Mouse (Mus musculus): Measurements from ENCODE around the gene Rnf166. TPM values are rescaled to one million over a fixed set of nuclear protein-coding genes. Genes with fewer than 3 reads are reported as not detected.

Rnf166 gene
- polyA plus RNA-seq, 1 experiment from 2014 or later, result 30.4 TPM

DNA sequence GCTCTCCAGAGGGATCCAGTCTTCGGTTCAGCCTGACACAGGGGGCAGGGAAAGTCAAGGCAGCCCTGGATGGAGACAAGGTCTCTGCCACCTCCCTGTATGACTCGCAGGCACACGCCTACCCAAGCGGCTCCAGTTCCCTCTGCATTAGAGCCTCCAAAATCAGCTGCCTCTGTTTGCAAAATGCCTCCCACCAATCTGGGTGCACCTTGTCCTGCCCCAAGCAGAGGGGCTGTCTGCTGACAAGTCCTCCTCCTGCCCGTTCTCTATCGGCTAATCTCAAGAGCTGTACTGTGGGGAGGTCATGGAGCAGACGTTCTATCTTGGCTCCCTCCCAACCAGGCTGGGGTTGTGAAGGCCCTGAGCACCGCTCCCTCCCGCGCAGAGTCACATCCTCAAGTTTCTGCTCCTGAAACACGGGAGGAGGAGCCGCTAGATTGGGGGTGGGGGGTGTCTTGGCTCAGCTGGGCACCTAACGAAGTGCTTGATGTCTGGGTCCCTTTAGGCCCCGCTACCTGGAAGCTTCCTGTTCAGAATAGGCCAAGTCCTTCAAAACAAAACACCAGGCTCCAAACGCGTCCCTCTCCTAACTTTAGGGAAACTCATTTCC lies 808 bp downstream of the Rnf166 start:
- no peaks in the 10 kb centered on the region for H3K27me3 ChIP-seq (replicated peaks; ENCODE audit: control insufficient read depth, insufficient read depth, low read length)
- peak overlapping the region; percentile 85 for H3K4me2 ChIP-seq (ENCODE audit: low read depth, low read length)
- H3K4me1 ChIP-seq (ENCODE audit: control insufficient read depth, insufficient read depth, low read length), result peaks cover 18% of the 10 kb centered on the region
- H3K9me3 ChIP-seq (ENCODE audit: control insufficient read depth, low read length), result no peaks in the 10 kb centered on the region
- peak overlapping the region; percentile 68 for H3K27ac ChIP-seq (ENCODE audit: low read length)
- peaks cover 11% of the 10 kb centered on the region for H3K36me3 ChIP-seq (ENCODE audit: control insufficient read depth, insufficient read depth, low read length)
- WGBS, result 7% methylated on average over 16 of the region's 16 CpGs
- ATAC-seq, result peak; percentile 8; the same call in 1 of the 2 replicates
- H3K4me3 ChIP-seq (ENCODE audit: low read length), result peak overlapping the region; percentile 98
- H3K9ac ChIP-seq (ENCODE audit: low read depth, low read length), result peak overlapping the region; percentile 94

DNA sequence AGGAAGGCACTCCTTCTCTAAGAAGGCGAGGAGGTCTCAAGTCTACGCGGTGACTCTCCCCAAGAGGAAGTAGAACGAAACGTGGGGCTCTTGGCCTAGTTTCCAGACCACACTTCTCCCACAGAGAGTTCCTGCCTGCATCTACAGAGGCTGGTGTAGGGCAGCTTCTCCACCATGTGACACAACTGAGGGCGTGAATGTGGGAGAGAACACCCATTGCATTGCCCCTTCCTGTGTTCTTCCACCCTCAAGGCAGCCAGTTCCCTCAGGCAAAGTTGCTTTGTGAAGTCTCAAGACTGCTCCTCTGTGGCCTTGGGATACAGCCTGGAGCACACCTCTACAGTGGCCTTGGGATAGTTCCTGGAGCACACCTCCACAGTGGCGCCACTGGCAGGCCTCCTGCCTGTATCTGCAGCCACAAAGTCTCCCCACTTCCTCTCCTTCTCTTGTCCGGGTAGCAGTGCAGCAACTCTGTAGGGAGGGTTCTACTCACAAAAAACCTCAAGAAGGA lies 1.9 kb downstream of the Rnf166 start:
- no peak overlapping the region; the same call in 1 of the 2 replicates for H3K27ac ChIP-seq (ENCODE audit: low read length)

DNA sequence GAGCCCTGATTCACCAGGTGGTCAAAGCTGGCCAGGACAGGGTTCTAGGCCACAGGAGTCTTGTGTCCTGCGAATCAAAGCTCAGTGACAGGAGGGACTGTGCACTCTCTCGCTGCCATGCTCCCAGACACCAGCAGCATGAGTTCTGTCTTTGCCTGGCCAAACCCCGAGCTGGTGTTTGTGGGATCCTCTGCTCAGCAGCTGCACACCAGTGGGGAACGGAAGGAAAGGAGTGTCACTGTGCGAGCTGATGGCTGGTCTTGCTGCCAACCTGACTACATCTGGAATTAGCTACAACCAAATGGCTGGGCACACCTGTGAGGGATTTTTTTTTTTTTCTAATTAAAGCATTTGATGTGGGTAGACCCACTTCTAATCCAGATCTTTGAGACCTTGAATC lies 5.2 kb downstream of the Rnf166 start:
- Histone ChIP-seq H3K27ac (ENCODE audit: low read length) (no peak overlapping the region), H3K9me3 (ENCODE audit: control insufficient read depth, low read length) (no peaks in the 10 kb centered on the region), H3K4me3 (ENCODE audit: low read length) (no peak overlapping the region), H3K4me2 (ENCODE audit: low read depth, low read length) (no peak overlapping the region), H3K27me3 (replicated peaks; ENCODE audit: control insufficient read depth, insufficient read depth, low read length) (no peaks in the 10 kb centered on the region), H3K36me3 (ENCODE audit: control insufficient read depth, insufficient read depth, low read length) (peaks cover 9% of the 10 kb centered on the region; the same call in 1 of the 2 replicates), H3K4me1 (ENCODE audit: control insufficient read depth, insufficient read depth, low read length) (peaks cover 9% of the 10 kb centered on the region), H3K9ac (ENCODE audit: low read depth, low read length) (no peak overlapping the region)
- no peak for ATAC-seq
- 80% methylated on average over 5 of the region's 5 CpGs for WGBS

More for the DNA sequence above, 1.9 kb downstream of the Rnf166 start:
- Histone ChIP-seq H3K36me3 (ENCODE audit: control insufficient read depth, insufficient read depth, low read length) (peaks cover 2% of the 10 kb centered on the region; the same call in 1 of the 2 replicates), H3K4me1 (ENCODE audit: control insufficient read depth, insufficient read depth, low read length) (peaks cover 18% of the 10 kb centered on the region), H3K4me2 (ENCODE audit: low read depth, low read length) (no peak overlapping the region), H3K27me3 (replicated peaks; ENCODE audit: control insufficient read depth, insufficient read depth, low read length) (no peaks in the 10 kb centered on the region), H3K9me3 (ENCODE audit: control insufficient read depth, low read length) (no peaks in the 10 kb centered on the region), H3K4me3 (ENCODE audit: low read length) (no peak overlapping the region), H3K9ac (ENCODE audit: low read depth, low read length) (no peak overlapping the region)
- ATAC-seq, result no peak
- 84% methylated on average over 8 of the region's 8 CpGs for WGBS

DNA sequence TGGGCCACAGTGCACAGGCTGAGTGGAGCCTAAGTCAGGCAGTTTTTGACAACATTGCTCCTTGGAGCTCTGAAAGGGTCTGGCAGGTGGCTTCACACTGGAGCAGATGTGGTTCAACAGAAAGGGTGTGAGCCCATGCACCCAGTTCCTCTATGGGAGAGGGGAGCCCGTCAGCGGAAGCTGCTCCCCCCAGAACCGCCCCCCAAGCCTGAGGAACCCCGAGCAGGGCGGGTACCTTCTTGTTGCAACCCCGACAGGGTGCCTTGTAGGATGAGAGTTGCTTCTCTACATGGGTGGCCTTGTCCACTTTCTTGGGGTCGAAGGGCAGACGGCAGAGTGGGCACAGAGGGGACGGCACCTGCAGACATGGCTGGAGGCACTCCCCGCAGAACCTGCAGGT lies 5.9 kb downstream of the Rnf166 start:
- 88% methylated on average over 10 of the region's 10 CpGs for WGBS
- no peak for ATAC-seq
- Histone ChIP-seq H3K9ac (ENCODE audit: low read depth, low read length) (no peak overlapping the region), H3K4me1 (ENCODE audit: control insufficient read depth, insufficient read depth, low read length) (peaks cover 7% of the 10 kb centered on the region), H3K36me3 (ENCODE audit: control insufficient read depth, insufficient read depth, low read length) (peaks cover 11% of the 10 kb centered on the region), H3K4me3 (ENCODE audit: low read length) (no peak overlapping the region), H3K27ac (ENCODE audit: low read length) (no peak overlapping the region), H3K27me3 (replicated peaks; ENCODE audit: control insufficient read depth, insufficient read depth, low read length) (no peaks in the 10 kb centered on the region), H3K9me3 (ENCODE audit: control insufficient read depth, low read length) (no peaks in the 10 kb centered on the region), H3K4me2 (ENCODE audit: low read depth, low read length) (no peak overlapping the region)

DNA sequence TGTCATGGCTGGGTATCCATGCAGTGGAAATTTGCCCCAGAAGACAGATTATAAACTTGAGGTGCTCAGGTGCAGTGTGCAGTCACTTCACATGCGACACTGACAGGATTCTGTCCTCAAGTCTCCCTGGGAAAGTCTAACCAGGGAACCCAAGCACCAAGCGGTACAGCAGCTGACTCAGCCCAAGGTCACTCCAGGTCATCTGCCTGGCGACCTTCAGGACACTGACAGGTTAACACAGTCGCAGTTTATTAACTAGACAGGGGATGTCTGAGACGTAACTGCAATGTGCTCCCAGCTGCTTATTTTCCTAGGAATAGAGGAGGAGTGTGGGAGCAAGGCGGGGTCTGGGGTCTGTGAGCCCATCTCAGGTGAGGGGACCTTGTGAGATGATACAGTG lies 6.5 kb downstream of the Rnf166 start:
- no peaks in the 10 kb centered on the region for H3K27me3 ChIP-seq (replicated peaks; ENCODE audit: control insufficient read depth, insufficient read depth, low read length)
- peaks cover 11% of the 10 kb centered on the region for H3K36me3 ChIP-seq (ENCODE audit: control insufficient read depth, insufficient read depth, low read length)
- H3K9me3 ChIP-seq (ENCODE audit: control insufficient read depth, low read length), result no peaks in the 10 kb centered on the region
- H3K4me1 ChIP-seq (ENCODE audit: control insufficient read depth, insufficient read depth, low read length), result peaks cover 1% of the 10 kb centered on the region
- H3K9ac ChIP-seq (ENCODE audit: low read depth, low read length), result no peak overlapping the region
- H3K4me3 ChIP-seq (ENCODE audit: low read length), result no peak overlapping the region
- WGBS, result 71% methylated on average over 6 of the region's 6 CpGs
- no peak overlapping the region for H3K27ac ChIP-seq (ENCODE audit: low read length)
- no peak for ATAC-seq
- no peak overlapping the region for H3K4me2 ChIP-seq (ENCODE audit: low read depth, low read length)

DNA sequence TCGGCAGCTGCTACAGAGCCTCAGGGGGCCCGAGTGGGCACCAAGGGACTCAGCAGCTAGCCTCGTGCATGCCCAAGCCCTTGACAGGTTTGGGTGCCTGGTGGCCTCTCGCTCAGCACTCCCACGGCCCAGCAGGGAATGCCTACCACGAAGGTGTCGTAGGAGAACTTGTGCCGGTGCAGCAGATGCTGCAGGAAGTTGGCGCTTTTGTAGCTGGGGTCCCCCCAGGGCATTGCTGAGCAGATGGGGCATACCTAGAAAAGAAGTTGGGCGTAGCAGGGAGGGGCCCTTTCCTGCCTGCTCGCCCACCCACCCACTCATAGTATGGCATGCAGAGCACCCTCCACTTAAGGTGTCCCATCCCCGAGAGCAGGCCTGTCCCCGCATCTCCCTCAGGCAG lies 8.0 kb downstream of the Rnf166 start:
- no peak overlapping the region for H3K4me2 ChIP-seq (ENCODE audit: low read depth, low read length)
- peaks cover 11% of the 10 kb centered on the region for H3K36me3 ChIP-seq (ENCODE audit: control insufficient read depth, insufficient read depth, low read length)
- no peak overlapping the region for H3K4me3 ChIP-seq (ENCODE audit: low read length)
- no peaks in the 10 kb centered on the region for H3K27me3 ChIP-seq (replicated peaks; ENCODE audit: control insufficient read depth, insufficient read depth, low read length)
- no peak overlapping the region for H3K9ac ChIP-seq (ENCODE audit: low read depth, low read length)
- ATAC-seq, result no peak
- no peaks in the 10 kb centered on the region for H3K9me3 ChIP-seq (ENCODE audit: control insufficient read depth, low read length)
- 86% methylated on average over 13 of the region's 13 CpGs for WGBS
- 0 out of 2 replicates have a peak, but pooled peaks cover 8% of the 10 kb centered on the region for H3K4me1 ChIP-seq (ENCODE audit: control insufficient read depth, insufficient read depth, low read length)
- no peak overlapping the region for H3K27ac ChIP-seq (ENCODE audit: low read length)

DNA sequence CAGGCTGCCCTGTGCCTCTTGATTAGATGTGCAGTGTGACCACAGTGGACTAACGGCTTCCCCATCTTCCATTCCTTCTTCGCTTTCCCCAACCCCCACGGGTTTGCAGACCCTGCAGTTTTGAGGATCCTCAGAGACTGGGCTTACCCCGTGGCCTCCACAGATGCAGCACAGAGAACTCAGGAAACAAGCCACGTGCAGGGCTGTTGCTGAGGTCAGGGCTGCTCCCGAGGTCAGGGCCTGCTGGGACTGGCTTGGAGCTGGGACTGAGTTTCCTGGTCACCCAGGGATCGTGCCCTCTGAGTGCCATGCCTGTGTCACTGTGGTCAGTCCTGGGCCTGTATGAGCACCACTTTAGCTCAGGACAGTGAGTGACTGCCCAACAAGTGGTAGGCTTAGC lies 10.9 kb downstream of the Rnf166 start:
- ATAC-seq, result no peak
- H3K9me3 ChIP-seq (ENCODE audit: control insufficient read depth, low read length), result no peaks in the 10 kb centered on the region
- no peak overlapping the region for H3K4me2 ChIP-seq (ENCODE audit: low read depth, low read length)
- H3K27me3 ChIP-seq (replicated peaks; ENCODE audit: control insufficient read depth, insufficient read depth, low read length), result peaks cover 5% of the 10 kb centered on the region; the same call in 1 of the 2 replicates
- H3K4me1 ChIP-seq (ENCODE audit: control insufficient read depth, insufficient read depth, low read length), result peaks cover 14% of the 10 kb centered on the region; the same call in 1 of the 2 replicates
- WGBS, result 67% methylated on average over 7 of the region's 7 CpGs
- H3K36me3 ChIP-seq (ENCODE audit: control insufficient read depth, insufficient read depth, low read length), result peaks cover 11% of the 10 kb centered on the region
- H3K9ac ChIP-seq (ENCODE audit: low read depth, low read length), result no peak overlapping the region
- no peak overlapping the region for H3K27ac ChIP-seq (ENCODE audit: low read length)
- H3K4me3 ChIP-seq (ENCODE audit: low read length), result no peak overlapping the region

DNA sequence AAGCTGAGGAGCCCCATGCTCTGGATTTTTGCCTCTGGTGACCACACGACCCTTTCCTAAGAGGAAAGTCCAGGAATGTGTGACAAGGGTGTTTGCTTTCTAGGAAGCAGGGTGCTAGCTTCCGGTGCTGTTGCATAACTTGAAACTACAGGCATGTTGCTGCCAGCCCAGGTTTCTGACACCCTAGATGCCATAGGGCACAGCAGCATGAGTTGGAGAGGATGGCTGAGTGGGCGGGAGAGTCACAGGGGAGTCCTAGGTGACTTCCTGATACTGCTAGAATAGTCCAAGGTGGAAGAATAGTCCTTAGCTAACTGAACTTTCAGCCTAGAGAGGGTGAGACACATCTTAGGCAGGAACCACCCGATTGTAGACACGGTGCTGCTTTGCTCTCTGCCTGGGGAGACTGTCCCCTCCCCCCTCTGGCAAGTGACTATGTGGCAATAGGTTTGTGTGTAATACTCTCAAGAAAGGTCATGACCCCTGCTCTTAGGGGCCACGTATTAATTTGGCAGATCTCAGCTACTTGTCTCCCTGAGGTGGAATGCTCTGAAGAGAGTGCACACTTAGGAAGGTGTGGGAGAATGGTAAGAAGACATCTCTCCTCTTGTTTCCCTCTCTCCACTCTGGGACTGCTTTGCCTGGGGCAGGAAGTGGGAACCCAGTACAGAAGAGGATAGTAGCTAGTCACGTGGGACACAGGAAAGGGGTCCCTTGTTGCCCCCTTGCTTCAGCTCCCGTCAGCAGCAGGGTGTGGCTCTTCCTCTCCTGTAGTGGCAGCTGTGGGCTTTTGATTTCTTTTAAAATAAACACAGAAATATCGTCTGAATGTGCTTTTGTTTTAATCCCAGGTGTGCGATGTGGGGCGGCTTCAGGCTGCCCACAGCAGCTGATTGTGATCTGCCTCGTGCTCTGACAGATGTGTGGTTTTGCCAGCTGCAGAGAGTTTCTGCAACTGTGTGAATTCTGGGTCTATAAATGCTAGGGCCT lies 11.9 kb downstream of the Rnf166 start:
- WGBS, result 44% methylated on average over 12 of the region's 12 CpGs
- H3K9me3 ChIP-seq (ENCODE audit: control insufficient read depth, low read length), result no peaks in the 10 kb centered on the region

DNA sequence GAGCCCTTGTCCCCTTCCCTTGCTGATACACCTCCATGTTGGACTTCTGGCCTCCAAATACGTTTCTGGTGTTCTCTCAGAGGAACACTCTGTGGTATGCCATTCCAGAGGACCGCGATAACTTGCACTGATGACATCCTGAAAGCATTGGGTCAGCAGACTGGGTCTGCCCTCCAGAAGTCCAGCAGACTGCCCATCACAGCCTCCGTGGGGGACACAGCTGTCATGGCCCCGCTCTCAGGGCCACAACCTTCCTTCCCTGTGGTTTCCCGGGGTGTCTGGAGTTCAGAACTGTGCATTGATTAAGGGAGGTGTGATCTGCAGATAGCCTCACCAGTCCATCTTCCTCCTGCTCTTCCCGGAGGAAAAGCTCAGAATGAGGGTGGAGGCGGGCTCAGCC lies 13.4 kb downstream of the Rnf166 start:
- Histone ChIP-seq H3K4me3 (ENCODE audit: low read length) (no peak overlapping the region), H3K36me3 (ENCODE audit: control insufficient read depth, insufficient read depth, low read length) (peaks cover 6% of the 10 kb centered on the region), H3K4me1 (ENCODE audit: control insufficient read depth, insufficient read depth, low read length) (peaks cover 14% of the 10 kb centered on the region; the same call in 1 of the 2 replicates), H3K9me3 (ENCODE audit: control insufficient read depth, low read length) (no peaks in the 10 kb centered on the region), H3K27ac (ENCODE audit: low read length) (no peak overlapping the region), H3K27me3 (replicated peaks; ENCODE audit: control insufficient read depth, insufficient read depth, low read length) (peaks cover 11% of the 10 kb centered on the region; the same call in 1 of the 2 replicates), H3K9ac (ENCODE audit: low read depth, low read length) (no peak overlapping the region), H3K4me2 (ENCODE audit: low read depth, low read length) (no peak overlapping the region)
- ATAC-seq, result no peak
- 76% methylated on average over 8 of the region's 8 CpGs for WGBS

More for the DNA sequence above, 11.9 kb downstream of the Rnf166 start:
- no peak overlapping the region for H3K4me3 ChIP-seq (ENCODE audit: low read length)
- H3K27me3 ChIP-seq (replicated peaks; ENCODE audit: control insufficient read depth, insufficient read depth, low read length), result peaks cover 11% of the 10 kb centered on the region; the same call in 1 of the 2 replicates
- H3K36me3 ChIP-seq (ENCODE audit: control insufficient read depth, insufficient read depth, low read length), result peaks cover 11% of the 10 kb centered on the region
- no peak overlapping the region for H3K4me2 ChIP-seq (ENCODE audit: low read depth, low read length)
- H3K9ac ChIP-seq (ENCODE audit: low read depth, low read length), result peak overlapping the region; percentile 9; the same call in 1 of the 2 replicates
- peak; percentile 17; the same call in 1 of the 2 replicates for ATAC-seq
- H3K4me1 ChIP-seq (ENCODE audit: control insufficient read depth, insufficient read depth, low read length), result peaks cover 14% of the 10 kb centered on the region; the same call in 1 of the 2 replicates
- H3K27ac ChIP-seq (ENCODE audit: low read length), result no peak overlapping the region
